Mouse (Mus musculus) liver, embryonic 15.5 days (tissue): ENCODE data around the gene RPS10-NUDT3. TPM values are rescaled to one million over a fixed set of nuclear protein-coding genes. Genes with fewer than 3 reads are reported as not detected.

Source experiments
- ATAC-seq: fragments of 200-750 bp; cut with Nextera tagmentation; 2 replicates; pipeline ENCODE4 v1.8.0; 2017; ENCODE audit warnings: moderate number of reproducible peaks, mild to moderate bottlenecking, moderate library complexity; ENCODE audit not compliant: insufficient read depth
- H3K27ac ChIP-seq: fragments of 300-500 bp; sonication (generic); replicated peaks from 2 replicates; pipeline ENCODE4 v1.5.1; 2015; ENCODE audit warnings: mild to moderate bottlenecking, inconsistent platforms
- H3K27me3 ChIP-seq: fragments of 300-500 bp; sonication (generic); 2 replicates; pipeline ENCODE4 v1.6.1; 2015; ENCODE audit warnings: mild to moderate bottlenecking, inconsistent platforms
- H3K36me3 ChIP-seq: fragments of 300-500 bp; sonication (generic); replicated peaks from 2 replicates; pipeline ENCODE4 v1.6.1; 2015; ENCODE audit warnings: moderate library complexity, mild to moderate bottlenecking, inconsistent platforms
- H3K4me1 ChIP-seq: fragments of 300-500 bp; sonication (generic); replicated peaks from 2 replicates; pipeline ENCODE4 v1.6.1; 2015; ENCODE audit warnings: inconsistent platforms
- H3K4me2 ChIP-seq: fragments of 300-500 bp; sonication (generic); 2 replicates; pipeline ENCODE4 v1.6.1; 2015; ENCODE audit warnings: moderate library complexity, mild to moderate bottlenecking, inconsistent platforms
- H3K4me3 ChIP-seq: fragments of 300-500 bp; sonication (generic); replicated peaks from 2 replicates; pipeline ENCODE4 v1.5.1; 2015; ENCODE audit warnings: mild to moderate bottlenecking, inconsistent platforms
- H3K9ac ChIP-seq: fragments of 300-500 bp; sonication (generic); 2 replicates; pipeline ENCODE4 v1.6.1; 2015; ENCODE audit warnings: moderate library complexity, mild to moderate bottlenecking, inconsistent platforms
- H3K9me3 ChIP-seq: fragments of 300-500 bp; sonication (generic); replicated peaks from 2 replicates; pipeline ENCODE4 v1.6.1; 2016; ENCODE audit warnings: inconsistent platforms
- WGBS: fragments of 180-500 bp; shearing (Covaris S2); methylation state at CpG from one replicate; pipeline ENCODE4 v1.1.7; 2015; ENCODE audit warnings: mixed read lengths; ENCODE audit not compliant: insufficient replicate concordance; 5-methylcytosine and 5-hydroxymethylcytosine counted together
- polyA plus RNA-seq: library from polyadenylated mRNA; unstranded; fragments of >200 nt; fragmentation: Nextera tagmentation; extraction: Ambion mirVana; gene quantifications from 2 replicates; pipeline ENCODE4 v1.2.1, GENCODE M21; 2015

RPS10-NUDT3 gene
- polyA plus RNA-seq = not detected in 2 replicates

DNA sequence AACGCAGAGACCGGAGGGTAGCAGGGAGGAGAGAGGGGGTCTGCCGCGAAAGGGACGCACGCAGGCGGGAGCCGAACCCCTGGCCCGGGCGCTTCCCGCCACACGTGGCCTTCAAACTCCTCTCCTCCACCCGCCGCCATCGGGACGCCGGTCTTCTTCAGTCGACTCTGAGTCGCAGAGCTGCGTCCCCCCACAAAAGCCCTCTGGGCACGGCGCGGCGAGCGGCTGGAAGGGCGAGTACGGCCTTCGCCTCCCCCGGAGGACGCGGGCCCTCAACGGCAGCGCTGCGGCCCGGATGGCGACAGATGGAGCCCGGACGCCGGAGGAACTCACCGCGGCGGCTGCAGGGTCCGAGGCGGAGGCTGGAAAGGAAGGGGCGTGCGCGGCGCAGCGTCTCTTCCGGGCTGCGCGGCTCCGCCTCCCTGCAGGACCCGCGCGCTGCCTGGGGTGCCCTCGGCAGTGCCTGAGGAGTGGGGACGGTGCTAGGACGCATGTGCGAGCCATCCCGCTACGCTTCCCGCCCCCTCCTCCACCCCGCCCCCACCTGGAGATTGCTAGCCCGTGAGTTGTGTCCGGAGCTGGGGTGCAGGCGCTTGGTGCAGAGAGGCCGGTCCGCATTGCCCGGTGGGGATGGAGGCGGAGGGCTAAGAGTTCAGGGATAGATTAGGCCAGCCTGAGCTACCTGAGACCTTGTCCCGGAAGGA is at the start of gene RPS10-NUDT3:
Gene RPS10-NUDT3 (minus strand): TSS at position 352 of the 704 bp plus-strand sequence.
- peak; percentile 96 for ATAC-seq
- H3K9ac ChIP-seq = peak within 1 kb of the TSS; percentile 81

DNA sequence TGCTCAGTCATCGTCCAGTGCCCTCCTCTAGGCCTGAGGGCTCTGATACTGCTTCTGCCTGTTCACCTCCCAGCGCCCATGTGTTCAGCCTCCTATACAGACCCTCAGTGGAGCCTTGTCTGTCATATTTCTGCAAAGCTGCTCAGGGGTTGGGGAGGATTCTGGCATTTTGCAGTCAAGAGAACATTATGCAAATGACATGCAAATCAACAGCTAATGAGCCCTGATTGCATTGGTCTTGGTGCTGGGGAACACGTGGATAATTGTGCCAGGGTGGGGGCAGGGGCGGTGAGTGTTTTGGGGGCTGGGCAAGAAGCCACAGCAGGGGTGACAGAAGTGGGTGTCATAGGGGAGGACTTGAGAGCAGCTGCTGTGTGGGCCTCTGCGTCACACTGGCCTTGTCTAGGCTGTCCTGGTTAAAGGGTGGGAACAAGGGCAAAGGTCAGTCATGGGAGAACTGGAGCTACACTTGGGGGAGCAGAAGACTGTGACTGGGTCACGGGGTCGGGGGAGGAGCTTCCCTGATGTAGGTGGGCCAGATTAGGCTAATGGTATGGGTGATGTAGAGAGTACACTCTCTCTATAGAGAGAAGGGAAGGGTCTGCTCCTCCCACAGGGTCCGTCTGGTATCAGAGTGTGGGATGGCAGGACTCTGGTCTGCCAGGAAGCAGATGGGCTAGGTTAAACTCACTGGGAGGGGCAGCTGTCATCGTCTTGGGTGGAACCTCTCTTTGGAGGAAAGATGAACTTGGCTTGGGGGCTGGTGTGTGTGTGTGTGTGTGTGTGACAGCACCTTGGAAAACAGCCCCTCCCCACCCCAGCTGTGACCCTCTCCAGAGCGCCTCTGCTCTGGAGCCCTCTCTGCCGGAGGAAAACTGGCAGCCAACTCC is 44.1 kb upstream of the RPS10-NUDT3 start:
- no peak overlapping the region for H3K27ac ChIP-seq
- 47% methylated on average over 11 of the region's 11 CpGs for WGBS
- H3K4me3 ChIP-seq = no peak overlapping the region
- no peaks in the 10 kb centered on the region for H3K36me3 ChIP-seq
- no peak for ATAC-seq
- no peak overlapping the region for H3K4me2 ChIP-seq
- H3K9ac ChIP-seq = no peak overlapping the region
- no peaks in the 10 kb centered on the region for H3K4me1 ChIP-seq
- peaks cover 16% of the 10 kb centered on the region for H3K27me3 ChIP-seq
- H3K9me3 ChIP-seq = no peaks in the 10 kb centered on the region

More for the DNA sequence above, at the start of gene RPS10-NUDT3:
- H3K36me3 ChIP-seq = peaks cover 39% of the 10 kb centered on the region
- peak within 1 kb of the TSS; percentile 73 for H3K27ac ChIP-seq
- no peaks in the 10 kb centered on the region for H3K27me3 ChIP-seq
- peaks cover 56% of the 10 kb centered on the region for H3K4me1 ChIP-seq
- H3K9me3 ChIP-seq = no peaks in the 10 kb centered on the region
- under 1% methylated on average over 69 of the region's 72 CpGs for WGBS
- H3K4me3 ChIP-seq = peak within 1 kb of the TSS; percentile 88
- H3K4me2 ChIP-seq = peak within 1 kb of the TSS; percentile 84

DNA sequence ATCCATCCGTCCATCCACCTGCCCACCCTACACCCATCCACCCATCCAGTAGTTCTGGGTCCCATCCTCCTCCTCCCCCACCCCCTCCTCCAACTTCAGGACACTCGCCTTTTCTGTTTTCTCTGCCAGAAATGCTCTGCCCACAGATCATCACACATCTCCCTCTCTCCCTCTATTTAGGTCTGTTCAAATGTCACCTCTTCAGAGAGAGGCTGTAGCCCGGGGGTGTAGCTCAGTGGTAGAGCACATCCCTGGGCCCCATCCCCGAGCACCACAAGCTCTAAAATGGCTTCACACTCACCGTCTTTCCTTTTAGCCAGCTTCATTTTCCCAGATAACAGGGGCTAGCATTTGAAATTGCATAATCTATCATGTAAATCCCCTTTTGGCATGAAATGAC is 42.7 kb upstream of the RPS10-NUDT3 start:
- Histone ChIP-seq H3K9ac (no peak overlapping the region), H3K27ac (no peak overlapping the region), H3K4me2 (no peak overlapping the region), H3K4me3 (no peak overlapping the region), H3K4me1 (no peaks in the 10 kb centered on the region), H3K36me3 (no peaks in the 10 kb centered on the region), H3K27me3 (peaks cover 2% of the 10 kb centered on the region; the same call in 1 of the 2 replicates), H3K9me3 (no peaks in the 10 kb centered on the region)
- 53% methylated on average over 5 of the region's 5 CpGs for WGBS
- ATAC-seq = no peak

DNA sequence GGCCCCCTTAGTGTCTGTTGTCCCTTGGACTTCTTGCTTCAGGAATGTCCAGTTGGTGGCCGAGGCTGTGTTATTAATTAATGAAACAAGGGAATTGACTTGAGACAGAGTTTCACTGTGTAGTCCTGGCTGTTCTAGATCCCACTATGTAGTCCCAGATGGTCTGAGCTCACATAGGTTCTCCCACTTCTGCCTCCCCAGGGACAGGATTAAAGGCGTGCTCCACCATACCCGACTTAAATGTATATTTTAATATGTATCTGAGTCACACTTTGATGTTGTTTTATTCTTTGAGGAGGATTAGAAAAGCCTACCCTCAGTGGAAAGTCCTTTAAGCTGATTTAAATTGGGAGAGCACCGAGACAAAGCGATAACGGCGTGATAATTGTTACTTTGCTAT is 41.2 kb upstream of the RPS10-NUDT3 start:
- Histone ChIP-seq H3K4me1 (no peaks in the 10 kb centered on the region), H3K4me3 (no peak overlapping the region), H3K36me3 (no peaks in the 10 kb centered on the region), H3K9me3 (no peaks in the 10 kb centered on the region), H3K9ac (no peak overlapping the region), H3K4me2 (no peak overlapping the region), H3K27me3 (no peaks in the 10 kb centered on the region), H3K27ac (no peak overlapping the region)
- WGBS = 54% methylated on average over 7 of the region's 7 CpGs
- no peak for ATAC-seq

DNA sequence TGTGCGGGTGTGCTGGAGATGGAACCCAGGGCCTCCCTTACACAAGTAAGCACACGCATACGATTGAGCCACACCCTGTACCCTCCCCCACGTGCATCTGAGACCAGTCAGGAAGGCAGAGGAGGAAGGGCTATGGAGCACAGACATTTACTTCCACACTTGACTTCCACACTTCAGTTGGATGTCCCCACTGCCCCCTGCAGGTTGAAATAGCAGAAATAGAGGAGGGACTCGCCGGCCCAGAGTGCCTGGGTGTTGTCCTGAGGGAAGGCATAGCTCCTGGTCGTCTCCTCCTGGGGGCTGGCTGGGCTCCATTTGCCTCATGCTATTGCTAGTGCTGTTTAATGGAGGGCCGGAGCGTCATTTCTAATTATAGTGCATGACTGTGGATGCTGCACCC is 40.4 kb upstream of the RPS10-NUDT3 start:
- no peak for ATAC-seq
- 40% methylated on average over 9 of the region's 9 CpGs for WGBS
- no peaks in the 10 kb centered on the region for H3K27me3 ChIP-seq
- H3K4me1 ChIP-seq = no peaks in the 10 kb centered on the region
- H3K4me3 ChIP-seq = no peak overlapping the region
- no peak overlapping the region for H3K9ac ChIP-seq
- H3K4me2 ChIP-seq = no peak overlapping the region
- H3K9me3 ChIP-seq = no peaks in the 10 kb centered on the region
- H3K36me3 ChIP-seq = no peaks in the 10 kb centered on the region
- no peak overlapping the region for H3K27ac ChIP-seq

DNA sequence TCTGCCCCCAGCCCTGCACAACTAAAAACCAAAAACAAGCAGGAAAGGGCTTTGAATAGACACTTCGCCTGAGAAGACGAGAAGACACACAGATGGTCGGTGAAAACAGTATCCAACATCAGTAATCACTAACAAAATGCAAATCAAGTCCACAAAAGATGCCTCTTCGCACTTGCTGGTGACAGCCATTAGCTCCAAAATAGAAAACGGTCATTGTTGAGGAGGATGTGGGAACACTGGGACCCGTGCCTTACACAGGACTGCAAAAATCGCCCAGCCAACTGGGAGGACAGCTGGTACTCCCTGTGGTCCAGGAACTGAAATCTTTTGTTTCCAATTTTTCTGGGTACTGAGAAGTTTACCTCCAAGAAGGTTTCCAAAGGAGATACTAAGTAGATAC is 38.9 kb upstream of the RPS10-NUDT3 start:
- H3K4me1 ChIP-seq = no peaks in the 10 kb centered on the region
- H3K9ac ChIP-seq = no peak overlapping the region
- no peaks in the 10 kb centered on the region for H3K9me3 ChIP-seq
- H3K4me3 ChIP-seq = no peak overlapping the region
- H3K27me3 ChIP-seq = no peaks in the 10 kb centered on the region
- 65% methylated on average over 7 of the region's 7 CpGs for WGBS
- no peaks in the 10 kb centered on the region for H3K36me3 ChIP-seq
- no peak overlapping the region for H3K4me2 ChIP-seq
- H3K27ac ChIP-seq = no peak overlapping the region
- ATAC-seq = no peak

DNA sequence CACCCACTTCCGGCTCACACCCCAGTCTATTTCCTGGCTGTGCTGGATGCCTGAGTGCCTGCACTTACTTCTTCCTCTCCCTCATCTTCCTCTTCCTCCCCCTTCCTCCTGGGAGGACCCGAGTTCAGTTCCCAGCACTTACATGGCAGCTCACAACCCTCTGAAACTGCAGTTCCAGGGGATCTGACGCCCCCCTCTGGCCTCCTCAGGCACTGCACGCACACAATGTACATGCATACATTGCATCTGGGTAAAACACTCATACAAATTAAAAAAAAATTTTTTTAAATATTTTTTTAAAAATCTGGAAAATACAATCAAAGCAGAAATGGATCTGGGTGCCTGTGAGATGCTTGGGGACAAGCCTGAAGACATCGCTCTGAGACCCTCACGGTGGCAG is 36.7 kb upstream of the RPS10-NUDT3 start:
- Histone ChIP-seq H3K27ac (no peak overlapping the region), H3K4me3 (no peak overlapping the region), H3K36me3 (no peaks in the 10 kb centered on the region), H3K9me3 (no peaks in the 10 kb centered on the region), H3K4me1 (no peaks in the 10 kb centered on the region), H3K9ac (no peak overlapping the region), H3K27me3 (no peaks in the 10 kb centered on the region), H3K4me2 (no peak overlapping the region)
- WGBS = 58% methylated on average over 6 of the region's 6 CpGs
- ATAC-seq = no peak

DNA sequence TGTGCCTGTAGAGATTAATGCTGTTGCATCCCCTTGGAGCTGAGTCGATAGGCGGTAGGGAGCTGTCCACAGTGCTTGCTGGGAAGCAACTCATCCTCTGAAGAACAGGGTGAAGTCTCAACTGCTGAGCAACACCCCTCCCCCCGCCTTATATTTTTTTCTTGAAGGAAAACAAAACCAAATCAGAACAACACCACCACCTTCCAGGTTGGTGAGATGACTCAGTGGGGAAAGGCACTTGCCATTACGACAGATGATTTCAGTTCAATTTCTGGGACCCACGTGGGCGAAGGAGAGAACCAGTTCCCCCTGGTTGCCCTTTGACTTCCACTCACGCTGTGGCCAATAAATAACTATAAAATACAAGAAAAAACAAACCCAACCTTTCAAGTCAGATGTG is 23.7 kb upstream of the RPS10-NUDT3 start:
- peaks cover 11% of the 10 kb centered on the region for H3K4me1 ChIP-seq
- H3K4me2 ChIP-seq = no peak overlapping the region
- H3K36me3 ChIP-seq = no peaks in the 10 kb centered on the region
- H3K27ac ChIP-seq = no peak overlapping the region
- no peaks in the 10 kb centered on the region for H3K9me3 ChIP-seq
- no peak overlapping the region for H3K4me3 ChIP-seq
- H3K27me3 ChIP-seq = peaks cover 41% of the 10 kb centered on the region
- 66% methylated on average over 7 of the region's 7 CpGs for WGBS
- no peak for ATAC-seq
- H3K9ac ChIP-seq = no peak overlapping the region

DNA sequence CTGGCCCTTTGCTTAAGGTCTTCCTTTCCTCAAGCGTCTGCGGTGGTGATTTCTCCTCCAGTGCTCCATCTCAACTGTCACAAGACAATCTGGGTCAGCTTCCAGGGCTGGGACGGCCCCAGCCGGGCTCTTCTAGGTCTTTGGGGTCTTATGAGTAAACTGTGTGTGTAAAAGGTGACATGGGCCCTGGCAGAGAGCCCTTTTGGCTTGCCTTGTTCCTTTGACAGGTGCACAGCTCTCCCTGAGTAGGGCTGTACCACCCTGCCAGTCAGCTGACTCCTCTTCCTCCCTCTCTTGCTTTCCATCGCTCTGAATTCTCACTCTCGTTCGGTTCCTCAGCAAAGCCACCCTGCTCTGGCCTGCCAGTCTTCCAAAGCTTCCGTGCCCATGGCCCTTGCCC is 22.1 kb upstream of the RPS10-NUDT3 start:
- 48% methylated on average over 8 of the region's 8 CpGs for WGBS
- no peak for ATAC-seq

DNA sequence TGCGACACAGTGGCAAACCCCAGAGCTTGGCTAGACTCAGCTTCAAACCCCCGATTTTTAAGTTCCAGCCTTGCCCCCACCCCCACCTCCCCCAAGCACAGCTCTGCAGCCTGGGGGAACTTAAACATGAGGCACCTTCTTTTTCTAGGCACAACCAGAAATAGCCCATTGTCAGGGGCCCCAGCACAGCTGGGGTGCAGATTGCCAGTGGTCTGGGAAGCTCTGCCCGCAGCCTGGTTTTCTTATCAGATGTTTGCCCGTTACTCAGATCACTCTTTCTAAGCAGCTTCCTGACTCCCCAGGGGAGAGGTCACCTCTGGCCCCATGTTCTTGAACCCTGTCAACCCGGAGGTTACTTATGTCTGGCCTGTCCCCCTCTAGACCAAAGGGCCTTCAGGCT is 21.4 kb upstream of the RPS10-NUDT3 start:
- peaks cover 51% of the 10 kb centered on the region for H3K27me3 ChIP-seq
- no peak overlapping the region for H3K4me2 ChIP-seq
- no peak overlapping the region for H3K4me3 ChIP-seq
- no peak overlapping the region for H3K27ac ChIP-seq
- no peaks in the 10 kb centered on the region for H3K9me3 ChIP-seq
- ATAC-seq = no peak
- no peak overlapping the region for H3K9ac ChIP-seq
- H3K4me1 ChIP-seq = peaks cover 17% of the 10 kb centered on the region
- H3K36me3 ChIP-seq = no peaks in the 10 kb centered on the region
- WGBS = 2% methylated on average over 5 of the region's 5 CpGs

More for the DNA sequence above, 22.1 kb upstream of the RPS10-NUDT3 start:
- Histone ChIP-seq H3K4me1 (peaks cover 17% of the 10 kb centered on the region), H3K27me3 (peaks cover 45% of the 10 kb centered on the region), H3K27ac (no peak overlapping the region), H3K9ac (no peak overlapping the region), H3K4me2 (no peak overlapping the region), H3K4me3 (no peak overlapping the region), H3K36me3 (no peaks in the 10 kb centered on the region), H3K9me3 (no peaks in the 10 kb centered on the region)

DNA sequence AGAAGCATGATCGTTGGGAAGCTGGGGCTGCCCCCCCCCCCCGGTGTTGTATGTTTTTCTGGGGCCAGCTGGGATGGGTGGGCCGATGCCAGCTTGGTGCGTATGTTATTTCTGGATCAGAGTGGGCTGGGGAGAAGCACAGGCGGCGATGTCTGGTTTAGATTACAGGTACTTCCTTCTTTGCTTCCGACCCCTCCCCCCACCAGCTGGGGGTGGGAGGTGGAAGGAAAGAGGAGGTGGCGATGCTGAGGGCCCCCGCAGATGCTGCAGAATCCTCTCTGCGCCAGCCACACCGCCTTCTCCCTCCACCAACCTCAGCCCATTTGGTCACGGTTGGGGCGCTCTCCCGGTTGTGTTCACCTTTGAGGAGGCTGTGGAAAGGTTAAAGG is 21.0 kb upstream of the RPS10-NUDT3 start:
- H3K4me1 ChIP-seq = peaks cover 17% of the 10 kb centered on the region
- no peak for ATAC-seq
- no peak overlapping the region for H3K9ac ChIP-seq
- H3K9me3 ChIP-seq = no peaks in the 10 kb centered on the region
- no peak overlapping the region for H3K27ac ChIP-seq
- 2% methylated on average over 14 of the region's 14 CpGs for WGBS
- H3K36me3 ChIP-seq = no peaks in the 10 kb centered on the region
- H3K4me2 ChIP-seq = peak overlapping the region; percentile 53
- H3K27me3 ChIP-seq = peaks cover 53% of the 10 kb centered on the region
- H3K4me3 ChIP-seq = no peak overlapping the region
